Mouse (Mus musculus): ENCODE measurements around the gene Myct1. TPM values are rescaled to one million over a fixed set of nuclear protein-coding genes. Genes with fewer than 3 reads are reported as not detected.

Myct1 gene
- polyA plus RNA-seq, 1 experiment from 2014 or later, result 1.3 TPM

DNA sequence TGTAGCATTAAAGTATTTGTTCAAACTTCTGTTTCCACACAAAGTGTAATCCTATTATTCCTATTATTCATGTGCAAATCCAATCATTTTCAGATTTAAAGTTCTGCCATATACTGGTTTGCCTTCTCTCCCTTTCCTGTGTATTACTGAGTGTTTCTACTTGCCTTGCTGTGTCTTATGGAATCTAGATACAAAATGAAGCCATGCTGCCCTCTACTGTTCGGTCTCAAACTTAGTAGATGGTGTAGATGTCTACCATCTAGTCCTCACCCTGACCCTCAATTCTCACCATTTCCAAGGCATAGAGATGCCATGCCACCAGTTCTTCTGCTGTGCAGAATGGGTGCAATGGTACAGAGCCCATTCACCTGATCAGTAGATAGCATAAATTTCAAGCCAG is 40.8 kb downstream of the Myct1 start:
- H3K27me3 ChIP-seq (ENCODE audit: low read depth, poor library complexity, severe bottlenecking), result no peaks in the 10 kb centered on the region
- DNase-seq (ENCODE audit: low spot score), result no peak
- H3K4me3 ChIP-seq, result no peak overlapping the region
- no peaks in the 10 kb centered on the region for H3K9me3 ChIP-seq (replicated peaks)
- no peaks in the 10 kb centered on the region for H3K36me3 ChIP-seq
- no peaks in the 10 kb centered on the region for H3K4me1 ChIP-seq
- 45% methylated on average over 1 of the region's 1 CpGs for WGBS
- H3K27ac ChIP-seq (replicated peaks), result no peak overlapping the region

DNA sequence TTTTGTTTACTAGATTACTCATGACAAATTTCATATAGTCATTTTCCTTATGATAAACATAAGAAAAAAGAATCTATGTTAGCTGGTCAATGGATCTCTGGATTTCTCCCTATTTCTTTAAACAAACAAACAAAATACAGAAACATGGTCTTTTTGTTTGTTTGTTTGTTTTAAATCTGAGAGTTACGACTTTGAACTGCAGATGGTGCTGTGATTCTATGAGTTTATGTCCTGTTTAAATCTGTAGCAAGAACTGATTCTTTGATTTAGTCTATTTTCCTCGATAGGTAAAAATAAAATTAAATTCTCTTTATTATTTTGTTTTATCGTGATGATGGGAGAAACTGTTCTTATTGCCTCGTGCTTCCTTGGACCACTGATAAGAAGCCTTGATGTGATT is 43.7 kb downstream of the Myct1 start:
- 86% methylated on average over 4 of the region's 4 CpGs for WGBS
- no peak overlapping the region for H3K4me3 ChIP-seq
- DNase-seq (ENCODE audit: low spot score), result no peak
- no peaks in the 10 kb centered on the region for H3K9me3 ChIP-seq (replicated peaks)
- H3K36me3 ChIP-seq, result no peaks in the 10 kb centered on the region
- H3K27me3 ChIP-seq (ENCODE audit: low read depth, poor library complexity, severe bottlenecking), result no peaks in the 10 kb centered on the region
- no peak overlapping the region for H3K27ac ChIP-seq (replicated peaks)
- no peaks in the 10 kb centered on the region for H3K4me1 ChIP-seq

DNA sequence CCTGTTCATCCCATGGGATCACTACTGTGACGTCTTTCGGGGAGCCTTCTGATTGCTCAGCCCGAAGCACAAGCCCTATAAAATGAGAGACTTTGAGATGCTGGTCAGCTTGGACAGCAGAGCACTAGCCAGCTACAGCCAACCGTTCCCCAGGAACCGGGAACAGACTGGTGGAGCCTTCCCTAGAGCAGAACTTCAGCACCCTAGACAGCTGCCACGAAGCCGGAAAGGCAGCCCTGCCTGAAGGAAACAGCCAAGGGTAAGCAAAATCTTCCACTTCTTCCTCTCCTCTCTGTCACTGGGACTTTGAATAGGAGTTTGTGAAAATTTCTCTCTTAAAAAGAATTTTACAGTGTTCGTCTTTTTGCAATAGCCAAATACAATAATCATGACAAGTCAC is 45.5 kb downstream of the Myct1 start, which contains the start of gene Vip:
Gene Vip, plus strand, starts transcription at position 107 of the 400 bp plus-strand sequence.
- peak; percentile 38 for DNase-seq (ENCODE audit: low spot score)
- no peaks in the 10 kb centered on the region for H3K27me3 ChIP-seq (ENCODE audit: low read depth, poor library complexity, severe bottlenecking)
- WGBS, result 38% methylated on average over 8 of the region's 8 CpGs
- H3K4me1 ChIP-seq, result no peaks in the 10 kb centered on the region
- no peaks in the 10 kb centered on the region for H3K9me3 ChIP-seq (replicated peaks)
- no peaks in the 10 kb centered on the region for H3K36me3 ChIP-seq
- H3K27ac ChIP-seq (replicated peaks), result no peak within 1 kb of the TSS
- no peak within 1 kb of the TSS for H3K4me3 ChIP-seq

Other genes starting within 250 kb of the Myct1 start
- 1.6 and 2.9 TPM in 2 replicates for gene Syne1, start 42.3 kb upstream of the Myct1 start, polyA plus RNA-seq (2016; fragmentation: Nextera tagmentation; extraction: Ambion mirVana)
- 0.45 TPM in 1 of 2 replicates, not detected in the other for gene Vip, start 45.4 kb downstream of the Myct1 start, polyA plus RNA-seq (2016; fragmentation: Nextera tagmentation; extraction: Ambion mirVana)
- gene Fbxo5, start 211.8 kb downstream of the Myct1 start, polyA plus RNA-seq (2016; fragmentation: Nextera tagmentation; extraction: Ambion mirVana), result 99.5 and 114 TPM in 2 replicates
- gene Mtrf1l, start 230.1 kb downstream of the Myct1 start, polyA plus RNA-seq (2016; fragmentation: Nextera tagmentation; extraction: Ambion mirVana), result 13.1 and 13.6 TPM in 2 replicates

All from midbrain, embryonic 10.5 days (tissue).